Mouse (Mus musculus): Measurements from ENCODE around the gene Pstpip1. TPM values are rescaled to one million over a fixed set of nuclear protein-coding genes. Genes with fewer than 3 reads are reported as not detected.

The Pstpip1 gene
- polyA plus RNA-seq (2012; fragmentation: generic; extraction: Trizol), result under 1 TPM; 0.25 to 0.31 TPM

GRCm38 (mm10) chr9:56089778-56090520 is at the start of gene Pstpip1:
TSS of gene Pstpip1 (plus strand) at chr9:56089962.

GRCm38 (mm10) chr9:56041372-56042180 is 48.2 kb upstream of the Pstpip1 start, which contains the start of gene Rcn2:
TSS of gene Rcn2 (plus strand) at chr9:56041845.

GRCm38 (mm10) chr9:56165377-56165776 is 75.6 kb downstream of the Pstpip1 start, which contains the start of gene Tspan3:
TSS of gene Tspan3 (minus strand) at chr9:56165477.

Other genes starting within 250 kb of the Pstpip1 start
- gene Scaper, start 151.8 kb upstream of the Pstpip1 start, polyA plus RNA-seq (2012; fragmentation: generic; extraction: Trizol), result 1 to 10 TPM in 1 of 2 experiments, under 1 TPM in 1; 0.15 to 2.2 TPM
- gene 4930563M21Rik, start 79.4 kb upstream of the Pstpip1 start, polyA plus RNA-seq (2012; fragmentation: generic; extraction: Trizol), result not detected
- 10 to 100 TPM in 1 of 2 experiments, 1 to 10 TPM in 1; 4.2 to 57.1 TPM for gene Rcn2, start 48.1 kb upstream of the Pstpip1 start, polyA plus RNA-seq (2012; fragmentation: generic; extraction: Trizol)
- gene Tspan3, start 75.5 kb downstream of the Pstpip1 start, polyA plus RNA-seq (2012; fragmentation: generic; extraction: Trizol), result 100 to 1,000 TPM in 1 of 2 experiments, 10 to 100 TPM in 1; 11.7 to 158 TPM

Measured in C3H10T1/2 (cell line).